Mouse (Mus musculus) heart, embryonic 14.5 days (tissue): Measurements from ENCODE around the gene Sae1. TPM values are rescaled to one million over a fixed set of nuclear protein-coding genes. Genes with fewer than 3 reads are reported as not detected.
A peak's percentile ranks its signal among the peaks of the same experiment; 100 is the strongest.

Experiments used
- ATAC-seq: fragments of 200-750 bp; cut with Nextera tagmentation; 2 replicates; pipeline ENCODE4 v1.8.0; 2017; ENCODE audit warnings: low read depth, moderate TSS enrichment; ENCODE audit not compliant: insufficient number of reproducible peaks, insufficient read depth, low FRiP score
- H3K27ac ChIP-seq, 2 experiments: fragments of 200-500 bp in 1 of 2; fragments of 300-500 bp in 1 of 2; sonication (generic) in 1 of 2; replicated peaks in 1 of 2; 2 replicates each; pipeline ENCODE4 v1.5.1; 2012 to 2014; ENCODE audit warnings: low read depth in 2 of 2, low read length in 2 of 2, control low read depth in 1 of 2, mild to moderate bottlenecking in 1 of 2, mixed read lengths in 1 of 2; ENCODE audit not compliant: control insufficient read depth in 1 of 2, insufficient read depth in 1 of 2
- H3K27me3 ChIP-seq: fragments of 300-500 bp; sonication (generic); 2 replicates; pipeline ENCODE4 v1.6.1; 2014; ENCODE audit warnings: mild to moderate bottlenecking, low read length, control low read depth; ENCODE audit not compliant: control insufficient read depth, insufficient read depth
- H3K36me3 ChIP-seq: fragments of 300-500 bp; sonication (generic); 2 replicates; pipeline ENCODE4 v1.6.1; 2014; ENCODE audit warnings: mild to moderate bottlenecking, control low read depth, low read length, mixed read lengths; ENCODE audit not compliant: control insufficient read depth, insufficient read depth
- H3K4me1 ChIP-seq, 2 experiments: fragments of 200-500 bp in 1 of 2; fragments of 300-500 bp in 1 of 2; sonication (generic) in 1 of 2; 2 replicates each; pipeline ENCODE4 v1.6.1; 2012 to 2014; ENCODE audit warnings: low read length in 2 of 2, control low read depth in 1 of 2, mixed read lengths in 1 of 2; ENCODE audit not compliant: control insufficient read depth in 2 of 2, insufficient read depth in 2 of 2
- H3K4me2 ChIP-seq: fragments of 300-500 bp; sonication (generic); 2 replicates; pipeline ENCODE4 v1.6.1; 2014; ENCODE audit warnings: mild to moderate bottlenecking, low read length
- H3K4me3 ChIP-seq, 2 experiments: fragments of 200-500 bp in 1 of 2; fragments of 300-500 bp in 1 of 2; sonication (generic) in 1 of 2; 2 replicates each; pipeline ENCODE4 v1.5.1; 2012 to 2014; ENCODE audit warnings: low read length in 2 of 2, mild to moderate bottlenecking in 2 of 2, control low read depth in 1 of 2, low read depth in 1 of 2, moderate library complexity in 1 of 2; ENCODE audit not compliant: control insufficient read depth in 1 of 2, insufficient read depth in 1 of 2
- H3K9ac ChIP-seq: fragments of 300-500 bp; sonication (generic); 2 replicates; pipeline ENCODE4 v1.6.1; 2014; ENCODE audit warnings: mild to moderate bottlenecking, low read length
- H3K9me3 ChIP-seq: fragments of 300-500 bp; sonication (generic); 2 replicates; pipeline ENCODE4 v1.6.1; 2016; ENCODE audit warnings: low read length, control low read depth; ENCODE audit not compliant: control insufficient read depth
- WGBS: fragments of 180-500 bp; shearing (Covaris S2); extraction: QIAGEN DNeasy Blood & Tissue Kit; methylation state at CpG from one replicate; pipeline ENCODE4 v1.1.7; 2014; 5-methylcytosine and 5-hydroxymethylcytosine counted together
- polyA plus RNA-seq: library from polyadenylated mRNA; unstranded; fragments of >200 nt; fragmentation: Nextera tagmentation; extraction: Ambion mirVana; gene quantifications from 2 replicates; pipeline ENCODE4 v1.2.1, GENCODE M21; 2014

The Sae1 gene
- polyA plus RNA-seq = 179 and 183 TPM in 2 replicates

- peak within 1 kb of the TSS; percentile 80 to 96 for H3K4me3 ChIP-seq
- no peaks in the 10 kb centered on the region for H3K9me3 ChIP-seq
- peak within 1 kb of the TSS; percentile 97 for H3K9ac ChIP-seq
- peak within 1 kb of the TSS; percentile 50 to 80 for H3K27ac ChIP-seq
- peak; percentile 93 for ATAC-seq
- whole genome bisulfite sequencing = under 1% methylated on average over 58 of the region's 58 CpGs
- H3K36me3 ChIP-seq = peaks cover 17% of the 10 kb centered on the region
- H3K27me3 ChIP-seq = no peaks in the 10 kb centered on the region
- peak within 1 kb of the TSS; percentile 90 for H3K4me2 ChIP-seq
- peaks cover 0 to 23% of the 10 kb centered on the region in 2 experiments; a peak in 2 of 4 replicates for H3K4me1 ChIP-seq
Observed at GRCm38 (mm10) chr7:16387160-16388041, at the start of gene Sae1. TSS of gene Sae1 (minus strand) at chr7:16387806.

- H3K4me2 ChIP-seq = no peak overlapping the region
- H3K9me3 ChIP-seq = no peaks in the 10 kb centered on the region
- H3K36me3 ChIP-seq = peaks cover 73% of the 10 kb centered on the region
- H3K4me1 ChIP-seq = peaks cover 16 to 21% of the 10 kb centered on the region in 2 experiments
- no peak overlapping the region for H3K4me3 ChIP-seq
- no peaks in the 10 kb centered on the region for H3K27me3 ChIP-seq
- H3K9ac ChIP-seq = no peak overlapping the region
- H3K27ac ChIP-seq = no peak overlapping the region
- 86% methylated on average over 9 of the region's 9 CpGs for WGBS
- no peak for ATAC-seq
Observed at GRCm38 (mm10) chr7:16435088-16435487, 47.5 kb upstream of the Sae1 start.

- H3K36me3 ChIP-seq = peaks cover 90% of the 10 kb centered on the region
- peaks cover 16 to 21% of the 10 kb centered on the region in 2 experiments for H3K4me1 ChIP-seq
- H3K27me3 ChIP-seq = no peaks in the 10 kb centered on the region
- WGBS = 18% methylated on average over 3 of the region's 3 CpGs
- peak overlapping the region; percentile 47 for H3K9ac ChIP-seq
- H3K4me2 ChIP-seq = peak overlapping the region; percentile 7; the same call in 1 of the 2 replicates
- no peaks in the 10 kb centered on the region for H3K9me3 ChIP-seq
- H3K27ac ChIP-seq = peak overlapping the region; percentile 63 to 66
- H3K4me3 ChIP-seq = no peak overlapping the region
- ATAC-seq = peak; percentile 62
Observed at GRCm38 (mm10) chr7:16433352-16433971, 45.9 kb upstream of the Sae1 start.

GRCm38 (mm10) chr7:16426129-16426729, 38.6 kb upstream of the Sae1 start:
- peaks cover 100% of the 10 kb centered on the region for H3K36me3 ChIP-seq
- WGBS = 61% methylated on average over 4 of the region's 4 CpGs
- ATAC-seq = no peak; the same call in 1 of the 2 replicates
- H3K4me2 ChIP-seq = no peak overlapping the region
- no peaks in the 10 kb centered on the region for H3K4me1 ChIP-seq
- H3K27me3 ChIP-seq = no peaks in the 10 kb centered on the region
- H3K4me3 ChIP-seq = no peak overlapping the region
- no peak overlapping the region for H3K27ac ChIP-seq
- no peak overlapping the region for H3K9ac ChIP-seq
- H3K9me3 ChIP-seq = no peaks in the 10 kb centered on the region

GRCm38 (mm10) chr7:16425721-16426120, 38.1 kb upstream of the Sae1 start:
- 72% methylated on average over 10 of the region's 10 CpGs for WGBS
- Histone ChIP-seq H3K4me3 (no peak overlapping the region), H3K27me3 (no peaks in the 10 kb centered on the region), H3K4me1 (no peaks in the 10 kb centered on the region), H3K9ac (no peak overlapping the region), H3K36me3 (peaks cover 100% of the 10 kb centered on the region), H3K27ac (no peak overlapping the region), H3K4me2 (no peak overlapping the region), H3K9me3 (no peaks in the 10 kb centered on the region)
- no peak for ATAC-seq

GRCm38 (mm10) chr7:16423731-16424130, 36.1 kb upstream of the Sae1 start:
- Histone ChIP-seq H3K9ac (no peak overlapping the region), H3K36me3 (peaks cover 100% of the 10 kb centered on the region), H3K27me3 (no peaks in the 10 kb centered on the region), H3K9me3 (no peaks in the 10 kb centered on the region), H3K4me1 (no peaks in the 10 kb centered on the region), H3K4me3 (no peak overlapping the region), H3K4me2 (no peak overlapping the region), H3K27ac (no peak overlapping the region)
- ATAC-seq = no peak
- 77% methylated on average over 9 of the region's 9 CpGs for WGBS

GRCm38 (mm10) chr7:16422222-16422856, 34.7 kb upstream of the Sae1 start:
- WGBS = 86% methylated on average over 18 of the region's 18 CpGs

More at GRCm38 (mm10) chr7:16422222-16422856, 34.7 kb upstream of the Sae1 start:
- Histone ChIP-seq H3K9me3 (no peaks in the 10 kb centered on the region), H3K27ac (no peak overlapping the region), H3K36me3 (peaks cover 100% of the 10 kb centered on the region), H3K9ac (no peak overlapping the region), H3K4me2 (no peak overlapping the region), H3K27me3 (no peaks in the 10 kb centered on the region), H3K4me1 (peaks cover 0 to 2% of the 10 kb centered on the region in 2 experiments; a peak in 1 of 4 replicates), H3K4me3 (no peak overlapping the region)
- ATAC-seq = no peak
